Mouse (Mus musculus) sigmoid colon, adult 10 weeks (tissue): ENCODE results near the gene Kpna4. TPM values are rescaled to one million over a fixed set of nuclear protein-coding genes. Genes with fewer than 3 reads are reported as not detected.

ENCODE experiments used
- polyA plus RNA-seq: library from polyadenylated mRNA; stranded (reverse); fragments of 350-450 nt; fragmentation: Illumina TruSeq; extraction: RNeasy Lipid Tissue Mini Kit (QIAGEN cat#74804); gene quantifications from one replicate; pipeline ENCODE4 v1.2.3, GENCODE M21; 2014; ENCODE audit warnings: low read depth, low replicate concordance

The Kpna4 gene
- polyA plus RNA-seq = 152 TPM

DNA sequence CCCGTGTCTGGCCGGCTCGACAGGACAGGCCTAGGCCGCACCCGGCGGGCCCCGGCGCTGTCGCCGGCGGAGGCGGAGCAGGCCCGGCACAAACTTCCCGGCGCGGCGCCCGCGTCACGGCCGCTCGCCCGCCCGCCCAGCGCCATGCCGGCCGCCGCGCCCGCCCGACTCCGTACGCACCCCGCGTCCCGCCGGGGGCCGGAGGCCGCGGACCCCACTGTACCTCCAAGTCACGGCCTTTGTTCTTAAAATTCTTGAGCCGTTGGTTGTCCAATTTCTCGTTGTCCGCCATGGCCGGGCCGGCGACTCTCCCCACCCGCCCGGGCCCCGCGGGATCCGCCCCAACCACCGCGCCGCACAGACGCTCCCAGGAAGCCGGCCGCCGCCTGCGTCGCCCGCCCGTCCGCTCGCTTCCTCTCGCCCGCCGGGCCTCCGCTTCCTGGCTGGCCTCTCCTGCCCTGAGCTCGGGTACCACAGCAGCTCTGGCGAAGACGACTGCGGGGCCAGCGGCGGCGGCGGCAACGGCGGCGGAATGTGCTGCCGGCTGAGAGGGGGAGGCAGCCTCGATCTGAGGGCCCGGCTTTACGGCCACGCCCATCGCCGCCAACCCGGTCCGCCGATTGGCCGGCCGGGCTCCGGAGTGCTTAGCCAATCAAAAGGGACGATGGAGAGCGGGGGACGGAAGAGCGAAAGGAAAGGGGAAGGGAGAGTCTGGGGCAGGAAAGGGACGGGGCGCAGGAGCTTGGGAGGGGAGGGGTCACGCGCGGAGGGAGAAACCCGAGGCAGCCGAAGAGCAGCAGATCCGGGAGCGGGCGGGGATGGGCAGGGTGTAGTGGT lies at the start of gene Kpna4:
Kpna4 (minus strand) TSS at position 605 of the 837 bp plus-strand sequence.

DNA sequence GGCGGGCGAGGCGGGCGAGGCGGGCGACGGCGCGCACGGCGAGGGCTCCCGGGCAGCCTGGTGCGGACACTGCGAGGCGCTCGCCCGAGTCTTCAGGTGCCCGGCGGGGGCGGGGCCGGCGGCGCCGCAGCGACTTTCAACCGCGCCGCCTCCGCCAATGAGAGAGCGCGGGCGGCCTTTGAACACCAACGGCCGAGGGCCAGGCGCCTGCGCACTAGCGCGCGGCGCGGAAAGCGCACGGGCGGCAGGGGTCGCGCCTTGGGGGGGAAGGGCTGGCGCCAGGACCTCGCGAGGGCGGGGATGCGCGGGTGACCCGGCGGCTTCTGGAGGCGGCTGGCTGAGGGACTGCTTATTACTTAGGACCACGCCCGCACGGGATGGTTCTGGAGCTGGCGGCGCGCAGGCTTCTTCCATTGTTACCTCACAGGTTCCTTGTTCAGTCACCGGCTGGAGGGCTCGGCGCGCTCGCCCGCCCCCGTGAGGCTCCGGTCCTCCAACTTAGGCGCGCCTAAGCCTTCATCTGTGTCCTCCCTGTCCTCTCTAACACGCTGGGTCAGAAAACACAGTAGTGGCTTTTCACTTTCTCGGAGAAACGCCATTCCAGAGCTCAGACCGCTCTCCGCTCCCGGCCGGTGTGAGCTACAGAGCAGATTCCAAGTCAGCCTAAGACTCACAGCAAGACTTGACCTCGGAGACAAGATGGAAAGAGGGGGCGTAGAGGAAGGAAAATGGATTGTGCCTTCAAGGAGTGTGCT lies 82.1 kb downstream of the Kpna4 start, which contains the start of gene Trim59:
Trim59 (minus strand) TSS at position 111 of the 755 bp plus-strand sequence.

Other genes with a start within 250 kb of the Kpna4 start
- gene Ift80, start 122.5 kb downstream of the Kpna4 start, polyA plus RNA-seq = 20.1 TPM
- gene Smc4, start 122.4 kb downstream of the Kpna4 start, polyA plus RNA-seq = 170 TPM
- 48.4 TPM for gene Trim59, start 82.4 kb downstream of the Kpna4 start, polyA plus RNA-seq
- 45.1 TPM for gene Arl14, start 95.3 kb upstream of the Kpna4 start, polyA plus RNA-seq
- 10.7 TPM for gene Ppm1l, start 189.7 kb upstream of the Kpna4 start, polyA plus RNA-seq